Mouse (Mus musculus) bone marrow, adult 2 months (tissue): Measurements from ENCODE around the gene Prepl.

Experiments
- CTCF ChIP-seq: fragments of 200-500 bp; IDR thresholded peaks from 2 replicates; pipeline ENCODE4 v1.5.1; 2011; ENCODE audit warnings: low read length, control low read depth; ENCODE audit not compliant: control insufficient read depth, insufficient read depth
- POLR2A ChIP-seq: fragments of 200-500 bp; IDR thresholded peaks from 2 replicates; pipeline ENCODE4 v1.6.1; 2011; ENCODE audit warnings: low read depth, mild to moderate bottlenecking, control low read depth, low read length, borderline replicate concordance; ENCODE audit not compliant: control insufficient read depth

DNA sequence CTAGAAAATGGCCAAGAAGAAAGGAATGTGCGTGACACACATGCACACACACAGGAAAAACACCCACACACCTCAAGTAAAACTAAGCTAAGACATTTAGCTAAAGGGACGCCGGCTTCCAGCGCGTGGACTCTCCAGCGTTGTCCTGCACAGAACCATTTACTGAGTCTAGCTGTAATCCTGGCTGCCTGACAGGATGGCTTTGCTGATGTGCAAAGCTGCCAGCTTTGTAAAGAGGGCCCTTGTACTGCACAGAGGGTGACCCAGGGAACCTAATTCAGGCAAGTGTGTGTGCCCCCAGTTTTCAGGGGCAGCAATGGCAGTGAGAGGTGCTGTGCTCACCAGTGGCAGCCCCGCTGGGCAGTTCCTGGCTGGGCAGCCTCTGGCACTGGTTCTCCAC, 22.7 kb downstream of the Prepl start:
- TF ChIP-seq CTCF: no peak
- TF ChIP-seq POLR2A: no peak
